Mouse (Mus musculus) liver, adult 2 months (tissue): ENCODE data around the gene Gm17622.

ENCODE experiments used
- CTCF ChIP-seq: fragments of 200-500 bp; IDR thresholded peaks from 2 replicates; pipeline ENCODE4 v1.5.1; 2011; ENCODE audit warnings: low read depth, low read length, control low read depth
- POLR2A ChIP-seq: fragments of 200-500 bp; IDR thresholded peaks from 2 replicates; pipeline ENCODE4 v1.6.1; 2011; ENCODE audit warnings: low read length, control low read depth; ENCODE audit not compliant: insufficient read depth; ENCODE audit errors: extremely low read depth

GRCm38 (mm10) chr13:96514154-96514942 lies 23.8 kb downstream of the Gm17622 start:
- TF ChIP-seq CTCF (no peak), POLR2A (no peak)
